Mouse (Mus musculus) thymus, postnatal 4 days (tissue): ENCODE measurements at regions not wholly inside any gene's neighbourhood (a gene's known extent, or its start where the extent isn't known, plus 50 kb on each side); places are given as distances from the start of the nearest gene placed in this dataset.
A peak's percentile ranks its signal among the peaks of the same experiment; 100 is the strongest.

Experiments
- DNase-seq: peaks from one replicate; pipeline ENCODE4 v3.0.0; 2021

DNA sequence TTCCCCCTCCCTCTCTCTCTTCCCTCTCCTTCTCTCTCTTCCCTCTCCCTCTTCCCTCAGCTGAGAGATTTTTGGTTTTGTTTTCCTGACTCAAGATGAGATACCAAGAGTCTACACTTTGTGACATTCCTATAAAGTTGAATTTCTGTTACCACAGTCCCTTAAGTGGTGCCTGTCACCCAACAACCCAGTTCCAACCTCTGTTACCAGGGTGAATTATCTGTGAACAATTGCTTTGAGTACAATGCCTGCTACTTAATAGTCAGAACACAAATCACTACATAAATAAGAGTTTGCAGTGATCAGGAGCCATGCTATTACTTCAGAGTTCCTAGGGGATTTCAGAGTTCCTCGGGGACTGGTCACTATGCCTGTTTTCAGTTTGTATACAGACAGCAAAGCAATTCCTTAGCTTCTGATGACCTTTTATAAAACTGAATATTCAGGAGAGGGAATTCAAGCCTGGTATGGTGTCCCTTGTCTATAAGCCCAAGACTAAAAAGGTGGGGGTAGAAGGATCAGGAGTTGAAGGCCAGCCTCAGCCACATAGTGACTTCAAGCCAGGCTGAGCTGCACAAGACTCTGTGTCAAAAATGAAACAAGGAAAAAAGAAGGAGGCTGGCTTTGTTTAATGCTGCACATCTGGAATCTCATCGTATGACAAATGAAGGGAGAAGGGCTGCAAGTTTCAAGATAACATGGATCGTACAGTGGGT is 99.2 kb upstream of the F13a1 start:
- DNase-seq: no peak

GRCm38 (mm10) chr13:37148627-37149026 is 98.6 kb upstream of the F13a1 start:
- DNase-seq: peak; percentile 48

DNA sequence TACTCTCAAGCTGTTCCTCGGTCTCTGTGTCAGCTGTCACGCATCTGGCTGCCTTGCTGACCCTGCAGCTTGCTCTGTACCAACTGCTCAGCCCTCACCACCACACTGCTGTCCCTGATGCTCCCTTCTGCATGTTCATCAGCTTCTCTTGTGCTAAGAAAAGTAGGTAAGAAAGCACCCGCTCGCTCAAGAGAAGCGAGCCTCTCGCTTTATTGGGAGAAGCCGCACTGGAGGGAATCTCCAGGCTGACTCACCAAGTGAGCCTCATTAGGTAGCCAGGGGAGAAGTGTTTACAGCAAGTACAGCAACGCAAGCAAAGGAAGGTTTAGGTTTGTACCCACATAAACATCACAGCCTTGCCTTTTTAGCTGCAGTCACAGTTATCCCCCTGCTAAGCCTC is 97.7 kb upstream of the F13a1 start:
- no peak for DNase-seq

GRCm38 (mm10) chr13:37142812-37143211 is 92.8 kb upstream of the F13a1 start:
- DNase-seq: no peak

GRCm38 (mm10) chr13:37135115-37135514 is 85.1 kb upstream of the F13a1 start:
- no peak for DNase-seq

DNA sequence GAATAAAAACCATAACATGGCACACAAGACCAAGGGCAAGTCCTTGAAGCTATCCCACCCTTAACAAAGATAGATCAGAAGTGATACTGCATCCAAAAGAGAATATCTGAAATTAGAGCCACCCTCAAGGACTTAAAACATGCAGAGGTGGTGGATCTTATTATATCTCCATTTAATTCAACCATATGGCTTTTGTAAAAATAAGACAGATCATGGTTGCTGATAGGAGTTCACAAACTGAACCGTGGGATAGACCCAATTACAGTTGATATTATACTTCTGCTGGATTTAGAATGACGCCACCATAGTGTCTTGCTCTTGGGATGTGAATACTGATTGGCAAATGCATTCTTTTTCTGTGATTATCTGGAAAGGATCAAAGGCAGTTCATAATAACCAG is 84.5 kb upstream of the F13a1 start:
- DNase-seq: no peak

DNA sequence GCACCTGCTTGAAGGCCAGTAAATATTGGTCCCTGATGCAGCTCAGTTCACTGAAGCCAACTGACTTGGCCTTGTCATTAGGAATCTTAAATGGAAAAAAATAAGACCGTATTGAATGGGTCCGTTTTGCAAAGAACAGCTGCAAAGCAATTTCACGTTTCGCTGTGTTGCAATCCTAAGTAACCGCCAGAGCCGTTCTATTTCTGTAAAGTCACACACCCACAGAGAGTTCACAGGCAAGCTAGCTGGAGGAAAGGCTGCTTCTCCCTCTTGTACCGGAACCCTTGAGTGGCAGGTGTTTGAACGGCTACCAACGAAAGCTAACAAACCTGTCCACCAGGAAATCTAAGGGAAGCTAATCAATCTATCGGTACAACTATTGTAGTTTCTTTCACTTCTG is 80.6 kb upstream of the F13a1 start:
- peak; percentile 55 for DNase-seq

GRCm38 (mm10) chr13:37121602-37122001 is 71.6 kb upstream of the F13a1 start:
- no peak for DNase-seq

GRCm38 (mm10) chr13:37120219-37120618 is 70.2 kb upstream of the F13a1 start:
- no peak for DNase-seq

DNA sequence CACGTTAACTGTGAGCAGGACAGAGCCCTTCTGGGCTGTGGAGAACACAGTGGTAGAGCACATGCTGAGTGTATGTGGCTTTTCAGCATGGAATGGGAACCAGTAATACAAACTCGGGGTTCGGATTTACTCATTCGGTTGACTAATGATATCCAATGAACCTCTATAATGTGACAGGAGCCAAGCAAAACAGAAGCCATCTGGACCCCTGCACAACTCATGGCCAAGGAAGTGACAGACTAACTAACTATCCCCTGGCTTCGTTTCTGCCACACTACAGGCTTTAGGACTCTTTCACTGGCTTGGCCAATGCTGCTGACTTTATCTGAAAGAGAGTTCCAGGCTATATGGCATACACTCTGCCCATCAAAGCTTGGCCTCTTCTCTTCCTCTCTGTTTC is 64.3 kb upstream of the F13a1 start:
- no peak for DNase-seq

DNA sequence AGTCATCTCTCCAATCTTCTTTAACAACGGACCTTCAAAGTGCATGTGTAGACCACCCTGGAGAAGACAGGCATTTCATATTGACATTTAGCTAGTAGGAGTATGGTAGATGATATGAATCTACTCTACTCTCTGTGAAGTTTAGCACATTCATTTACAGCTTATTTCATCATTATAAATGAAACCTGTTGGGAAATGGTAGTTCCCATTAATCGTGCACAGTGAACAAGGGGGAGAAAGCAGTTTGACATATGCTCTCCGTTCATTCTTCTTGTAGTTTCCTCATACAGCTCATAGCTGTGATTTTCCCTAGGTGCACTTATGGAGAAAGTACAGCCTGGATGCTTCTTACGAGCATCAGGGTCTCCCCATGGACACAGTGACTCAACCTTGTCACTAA is 61.7 kb upstream of the F13a1 start:
- no peak for DNase-seq

DNA sequence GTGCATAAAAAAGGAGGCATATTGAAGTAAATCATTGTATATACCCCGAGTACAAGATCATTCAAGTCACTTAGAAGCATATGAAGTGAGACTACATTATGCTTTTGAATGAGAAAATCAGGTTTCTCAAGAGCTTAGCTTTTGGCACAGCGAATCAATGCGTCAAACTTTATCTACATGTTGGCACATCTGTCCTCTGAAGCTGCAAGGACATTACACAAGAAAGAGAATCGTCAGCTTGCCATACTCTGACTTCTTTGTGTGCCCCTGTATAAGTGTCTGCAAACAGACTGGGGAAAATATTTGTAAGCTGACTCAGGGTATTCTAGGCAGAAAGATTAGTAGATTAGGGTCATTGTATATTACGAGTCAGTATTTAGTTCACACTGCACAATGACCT is 57.7 kb upstream of the F13a1 start:
- DNase-seq: no peak

GRCm38 (mm10) chr13:37106009-37106408 is 56.0 kb upstream of the F13a1 start:
- no peak for DNase-seq

DNA sequence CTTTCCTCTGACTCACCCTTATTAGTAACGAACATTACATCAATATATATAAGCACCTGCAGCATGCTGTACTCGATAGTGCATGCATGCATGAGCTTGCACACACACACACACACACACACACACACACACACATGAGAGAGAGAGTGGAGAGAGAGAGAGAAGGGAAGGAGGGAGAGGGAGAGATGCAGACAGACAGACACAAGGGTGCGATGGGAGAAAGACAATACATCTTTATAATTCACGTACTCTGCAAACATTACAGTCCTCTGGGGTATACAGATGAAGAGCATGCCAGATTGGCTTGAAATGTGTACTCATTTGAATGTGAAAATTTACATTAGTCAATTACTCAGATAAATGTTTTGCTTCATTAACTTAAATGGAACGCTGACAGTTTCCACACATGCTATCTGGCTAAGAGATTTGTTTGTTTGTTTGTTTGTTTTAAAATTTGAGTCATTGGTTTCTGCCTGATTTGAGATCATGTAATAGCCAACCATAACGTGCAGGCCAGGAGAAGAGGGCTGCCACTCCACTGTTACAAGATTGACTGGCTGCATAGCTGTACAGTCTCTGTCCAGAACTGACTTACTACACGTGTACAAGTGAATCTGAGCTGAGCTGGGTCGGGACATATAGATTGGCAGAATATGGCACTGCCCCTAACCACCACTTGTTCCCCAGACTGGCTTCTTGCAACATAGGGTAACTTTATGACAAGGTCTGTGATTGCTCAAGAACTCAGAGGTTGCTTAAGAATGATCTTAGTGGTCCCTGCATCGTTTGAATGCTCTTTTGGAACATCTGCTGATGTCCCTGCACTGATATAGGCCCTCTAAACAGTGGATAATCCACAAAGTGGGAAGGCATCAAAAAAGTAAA is 54.6 kb upstream of the F13a1 start:
- no peak for DNase-seq

GRCm38 (mm10) chr13:37103741-37104296 is 53.8 kb upstream of the F13a1 start:
- no peak for DNase-seq

- no peak for DNase-seq
These were observed 51.7 kb upstream of the F13a1 start for GRCm38 (mm10) chr13:37101755-37102154.
